Mouse (Mus musculus) spleen, adult 2 months (tissue): ENCODE results near the gene Tnnt1.

Experiments
- CTCF ChIP-seq: fragments of 200-500 bp; IDR thresholded peaks from 2 replicates; pipeline ENCODE4 v1.5.1; 2011; ENCODE audit warnings: mild to moderate bottlenecking, inconsistent platforms; ENCODE audit not compliant: insufficient read depth, insufficient read length, insufficient replicate concordance; ENCODE audit errors: extremely low read depth
- POLR2A ChIP-seq: fragments of 200-500 bp; IDR thresholded peaks from 2 replicates; pipeline ENCODE4 v1.6.1; 2011; ENCODE audit warnings: low read depth, low read length, inconsistent platforms

DNA sequence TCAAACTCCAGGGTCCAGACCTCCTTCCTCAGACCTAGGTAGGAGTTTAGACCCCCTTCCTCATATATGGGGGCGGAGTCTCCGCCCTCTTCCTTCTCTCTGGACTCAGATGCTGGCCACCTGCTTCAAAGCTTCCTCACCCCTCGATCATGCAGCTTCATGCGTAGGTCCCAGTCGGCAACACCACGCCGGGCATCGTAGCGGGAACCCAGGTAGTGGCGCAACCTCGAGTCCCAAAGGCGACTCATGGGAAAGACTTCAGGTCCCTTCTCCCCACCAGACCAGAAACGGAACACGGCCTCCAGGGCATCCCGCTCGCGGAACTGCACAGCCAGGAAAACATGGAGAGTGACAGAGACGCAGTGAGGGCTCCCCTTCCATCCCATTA lies 11.1 kb upstream of the Tnnt1 start:
- TF ChIP-seq CTCF (no peak), POLR2A (no peak)
